Mouse (Mus musculus): ENCODE data around the gene Wfdc15b. TPM values are rescaled to one million over a fixed set of nuclear protein-coding genes. Genes with fewer than 3 reads are reported as not detected.

The Wfdc15b gene
- polyA plus RNA-seq (2014; fragmentation: Illumina TruSeq; extraction: RNeasy Lipid Tissue Mini Kit (QIAGEN cat#74804); ENCODE audit: low read depth, low replicate concordance): not detected

GRCm38 (mm10) chr2:164221522-164221921 lies at the start of gene Wfdc15b:
Gene Wfdc15b (minus strand): TSS chr2:164221660.

GRCm38 (mm10) chr2:164256540-164256939 lies 35.1 kb upstream of the Wfdc15b start, which contains the start of gene Svs3b:
Gene Svs3b (minus strand): TSS chr2:164256640.

GRCm38 (mm10) chr2:164238366-164238765 lies 16.9 kb upstream of the Wfdc15b start, which contains the start of gene Svs2:
Gene Svs2 (minus strand): TSS chr2:164238466.

GRCm38 (mm10) chr2:164199626-164200327 lies 21.7 kb downstream of the Wfdc15b start, which contains the start of gene Wfdc15a:
Gene Wfdc15a (minus strand): TSS chr2:164200130.

GRCm38 (mm10) chr2:164190576-164190975 lies 30.9 kb downstream of the Wfdc15b start, which contains the start of gene Wfdc12:
Gene Wfdc12 (minus strand): TSS chr2:164190608.

GRCm38 (mm10) chr2:164182692-164183255 lies 38.7 kb downstream of the Wfdc15b start, which contains the start of gene Wfdc5:
Gene Wfdc5 (minus strand): TSS chr2:164182742.

GRCm38 (mm10) chr2:164170902-164171301 lies 50.6 kb downstream of the Wfdc15b start, which contains the start of gene Kcns1:
Gene Kcns1 (minus strand): TSS chr2:164171113.

Other genes with a start within 250 kb of the Wfdc15b start
- gene Ywhab, start 226.7 kb downstream of the Wfdc15b start, polyA plus RNA-seq (2014; fragmentation: Illumina TruSeq; extraction: RNeasy Lipid Tissue Mini Kit (QIAGEN cat#74804); ENCODE audit: low read depth, low replicate concordance): 91.6 TPM
- not detected for gene Pabpc1l, start 196.2 kb downstream of the Wfdc15b start, polyA plus RNA-seq (2014; fragmentation: Illumina TruSeq; extraction: RNeasy Lipid Tissue Mini Kit (QIAGEN cat#74804); ENCODE audit: low read depth, low replicate concordance)
- gene Stk4, start 151.3 kb downstream of the Wfdc15b start, polyA plus RNA-seq (2014; fragmentation: Illumina TruSeq; extraction: RNeasy Lipid Tissue Mini Kit (QIAGEN cat#74804); ENCODE audit: low read depth, low replicate concordance): 24.6 TPM
- gene Tomm34, start 150.5 kb downstream of the Wfdc15b start, polyA plus RNA-seq (2014; fragmentation: Illumina TruSeq; extraction: RNeasy Lipid Tissue Mini Kit (QIAGEN cat#74804); ENCODE audit: low read depth, low replicate concordance): 3.7 TPM
- gene Kcns1, start 50.5 kb downstream of the Wfdc15b start, polyA plus RNA-seq (2014; fragmentation: Illumina TruSeq; extraction: RNeasy Lipid Tissue Mini Kit (QIAGEN cat#74804); ENCODE audit: low read depth, low replicate concordance): not detected
- gene Wfdc5, start 38.9 kb downstream of the Wfdc15b start, polyA plus RNA-seq (2014; fragmentation: Illumina TruSeq; extraction: RNeasy Lipid Tissue Mini Kit (QIAGEN cat#74804); ENCODE audit: low read depth, low replicate concordance): not detected
- gene Wfdc12, start 31.1 kb downstream of the Wfdc15b start, polyA plus RNA-seq (2014; fragmentation: Illumina TruSeq; extraction: RNeasy Lipid Tissue Mini Kit (QIAGEN cat#74804); ENCODE audit: low read depth, low replicate concordance): not detected
- not detected for gene Wfdc15a, start 21.5 kb downstream of the Wfdc15b start, polyA plus RNA-seq (2014; fragmentation: Illumina TruSeq; extraction: RNeasy Lipid Tissue Mini Kit (QIAGEN cat#74804); ENCODE audit: low read depth, low replicate concordance)
- gene Svs2, start 16.8 kb upstream of the Wfdc15b start, polyA plus RNA-seq (2014; fragmentation: Illumina TruSeq; extraction: RNeasy Lipid Tissue Mini Kit (QIAGEN cat#74804); ENCODE audit: low read depth, low replicate concordance): not detected
- gene Svs3b, start 35.0 kb upstream of the Wfdc15b start, polyA plus RNA-seq (2014; fragmentation: Illumina TruSeq; extraction: RNeasy Lipid Tissue Mini Kit (QIAGEN cat#74804); ENCODE audit: low read depth, low replicate concordance): not detected
- gene Svs4, start 56.8 kb upstream of the Wfdc15b start, polyA plus RNA-seq (2014; fragmentation: Illumina TruSeq; extraction: RNeasy Lipid Tissue Mini Kit (QIAGEN cat#74804); ENCODE audit: low read depth, low replicate concordance): not detected
- not detected for gene Svs3a, start 67.6 kb upstream of the Wfdc15b start, polyA plus RNA-seq (2014; fragmentation: Illumina TruSeq; extraction: RNeasy Lipid Tissue Mini Kit (QIAGEN cat#74804); ENCODE audit: low read depth, low replicate concordance)
- gene Svs6, start 95.1 kb upstream of the Wfdc15b start, polyA plus RNA-seq (2014; fragmentation: Illumina TruSeq; extraction: RNeasy Lipid Tissue Mini Kit (QIAGEN cat#74804); ENCODE audit: low read depth, low replicate concordance): not detected
- not detected for gene Svs5, start 111.1 kb upstream of the Wfdc15b start, polyA plus RNA-seq (2014; fragmentation: Illumina TruSeq; extraction: RNeasy Lipid Tissue Mini Kit (QIAGEN cat#74804); ENCODE audit: low read depth, low replicate concordance)
- 0.66 TPM for gene Slpi, start 167.4 kb upstream of the Wfdc15b start, polyA plus RNA-seq (2014; fragmentation: Illumina TruSeq; extraction: RNeasy Lipid Tissue Mini Kit (QIAGEN cat#74804); ENCODE audit: low read depth, low replicate concordance)
- gene Rbpjl, start 181.5 kb upstream of the Wfdc15b start, polyA plus RNA-seq (2014; fragmentation: Illumina TruSeq; extraction: RNeasy Lipid Tissue Mini Kit (QIAGEN cat#74804); ENCODE audit: low read depth, low replicate concordance): not detected
- gene Matn4, start 183.5 kb upstream of the Wfdc15b start, polyA plus RNA-seq (2014; fragmentation: Illumina TruSeq; extraction: RNeasy Lipid Tissue Mini Kit (QIAGEN cat#74804); ENCODE audit: low read depth, low replicate concordance): not detected
- gene Sdc4, start 222.2 kb upstream of the Wfdc15b start, polyA plus RNA-seq (2014; fragmentation: Illumina TruSeq; extraction: RNeasy Lipid Tissue Mini Kit (QIAGEN cat#74804); ENCODE audit: low read depth, low replicate concordance): 223 TPM
- 7.8 TPM for gene Sys1, start 235.3 kb upstream of the Wfdc15b start, polyA plus RNA-seq (2014; fragmentation: Illumina TruSeq; extraction: RNeasy Lipid Tissue Mini Kit (QIAGEN cat#74804); ENCODE audit: low read depth, low replicate concordance)
- not detected for gene Gm20458, start 239.3 kb upstream of the Wfdc15b start, polyA plus RNA-seq (2014; fragmentation: Illumina TruSeq; extraction: RNeasy Lipid Tissue Mini Kit (QIAGEN cat#74804); ENCODE audit: low read depth, low replicate concordance)